Mouse (Mus musculus): Measurements from ENCODE around the gene Gm16430. TPM values are rescaled to one million over a fixed set of nuclear protein-coding genes. Genes with fewer than 3 reads are reported as not detected.
"Not testable (repeated sequence)": the region's sequence is repeated elsewhere in the genome, so short reads cannot be mapped to it uniquely, and the experiment has no call there.

Gene Gm16430
- polyA plus RNA-seq (2014; fragmentation: Nextera tagmentation; extraction: Ambion mirVana) = not detected in 2 replicates

- not testable (repeated sequence) for H3K4me1 ChIP-seq (ENCODE audit: control insufficient read depth in 2 of 2, insufficient read depth in 2 of 2, low read length in 2 of 2); ATAC-seq (ENCODE audit: insufficient number of reproducible peaks, insufficient read depth, low FRiP score, low read depth); H3K27me3 ChIP-seq (ENCODE audit: control insufficient read depth, insufficient read depth, low read length); H3K36me3 ChIP-seq (ENCODE audit: control insufficient read depth, insufficient read depth, low read length); H3K9me3 ChIP-seq (ENCODE audit: control insufficient read depth, low read length); H3K9ac ChIP-seq (ENCODE audit: low read length); H3K4me2 ChIP-seq (ENCODE audit: low read length); H3K27ac ChIP-seq (replicated peaks in 1 of 2; ENCODE audit: control insufficient read depth in 1 of 2, insufficient read depth in 1 of 2, low read depth in 2 of 2, low read length in 2 of 2); H3K4me3 ChIP-seq (ENCODE audit: control insufficient read depth in 1 of 2, insufficient read depth in 1 of 2, low read depth in 1 of 2, low read length in 2 of 2)
- no CpG with 5 or more reads among the region's 7 CpGs for WGBS
Measured at GRCm38 (mm10) chrX:54621911-54622310, at the start of gene Gm16430. TSS of gene Gm16430 (plus strand) at chrX:54622211.

Other genes starting within 250 kb of the Gm16430 start
- not detected in 2 replicates for gene Gm16405, start 91.0 kb upstream of the Gm16430 start, polyA plus RNA-seq (2014; fragmentation: Nextera tagmentation; extraction: Ambion mirVana)